Mouse (Mus musculus): Measurements from ENCODE around the gene Ncapd2. TPM values are rescaled to one million over a fixed set of nuclear protein-coding genes. Genes with fewer than 3 reads are reported as not detected.
A peak's percentile ranks its signal among the peaks of the same experiment; 100 is the strongest.

Gene Ncapd2
- total RNA-seq, 2 experiments from 2014 or later, result 31.8 to 36.1 TPM

DNA sequence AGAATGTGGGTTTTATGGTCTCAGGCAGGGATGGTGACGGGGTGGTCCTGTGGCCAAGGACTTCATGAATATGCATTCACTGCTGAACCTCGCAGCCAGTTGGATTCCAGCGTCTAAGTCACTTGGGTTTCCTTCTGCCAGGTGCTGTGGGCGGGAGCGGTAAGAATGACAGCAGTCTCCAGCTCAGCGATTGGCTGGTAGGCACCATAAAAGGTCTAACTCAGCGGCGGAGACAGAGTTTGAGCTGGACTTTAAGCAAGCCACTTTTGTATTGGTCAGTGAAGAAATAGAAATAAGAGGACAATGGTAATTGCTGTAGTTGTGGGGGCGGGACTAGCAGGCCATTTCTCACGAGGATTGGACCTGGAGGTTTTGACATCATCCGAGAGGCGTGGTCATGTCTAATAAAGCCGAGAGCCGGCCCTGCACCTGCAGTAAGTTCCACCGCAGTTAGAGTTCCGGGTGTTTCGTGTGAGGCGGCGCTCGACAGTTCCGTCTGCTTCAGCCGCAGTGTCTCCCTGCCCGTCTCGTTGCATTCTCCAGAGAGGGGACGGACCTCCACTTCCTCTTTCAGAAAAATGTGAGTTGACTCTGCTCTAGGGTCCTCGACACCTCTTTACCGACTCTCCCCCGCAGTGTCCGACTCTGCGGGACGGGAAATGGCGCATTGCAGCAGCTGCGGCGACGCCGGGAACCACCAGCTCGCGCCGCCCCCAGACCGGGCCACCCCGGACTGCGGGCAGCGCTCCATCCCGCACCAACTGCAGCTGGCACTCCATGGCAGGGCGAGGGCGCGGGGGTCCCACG, 23.9 kb upstream of the Ncapd2 start, which contains the start of gene Vamp1:
Gene Vamp1, plus strand, starts transcription at position 404 of the 807 bp plus-strand sequence.
- DNase-seq (ENCODE audit: low spot score in 2 of 2), result peak; percentile 87 to 90

DNA sequence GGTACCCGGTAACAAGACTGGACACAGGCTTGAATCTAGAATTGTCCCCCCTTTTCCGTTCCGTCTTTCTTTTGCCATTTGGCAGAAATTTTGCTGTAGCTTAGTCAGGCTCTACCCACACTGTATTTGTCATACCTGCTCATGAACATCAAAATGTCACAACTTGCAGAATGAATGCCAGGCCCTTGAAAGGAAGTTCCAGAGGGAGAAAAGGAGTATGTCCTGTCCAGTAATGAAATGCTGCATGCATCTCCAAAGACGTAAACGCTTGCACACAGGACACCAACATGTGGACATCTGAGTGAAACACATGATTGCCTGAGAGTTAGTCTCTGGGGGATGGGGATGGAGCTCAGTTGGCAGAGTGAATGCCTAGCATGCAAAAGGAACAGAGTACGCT, 22.2 kb upstream of the Ncapd2 start:
- no peak for DNase-seq (ENCODE audit: low spot score in 2 of 2)

DNA sequence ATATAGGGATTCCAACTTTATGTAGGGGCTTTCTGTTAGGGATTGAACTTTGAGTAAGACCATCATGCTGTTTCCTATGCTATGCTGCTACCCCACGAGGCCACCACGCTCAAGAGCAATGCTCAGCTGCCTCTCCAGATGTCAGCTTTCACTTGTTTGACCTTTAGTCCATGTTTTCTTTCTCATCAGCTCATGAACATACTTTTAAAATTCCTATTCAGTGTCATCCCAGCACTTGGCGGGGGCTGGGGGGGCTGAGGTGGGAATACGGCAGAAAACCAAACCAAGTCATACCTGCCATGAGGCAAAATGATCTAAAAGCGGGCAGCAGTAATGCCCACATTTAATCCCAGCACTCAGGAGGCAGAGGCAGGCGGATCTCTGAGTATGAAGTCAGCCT, 21.6 kb upstream of the Ncapd2 start:
- no peak for DNase-seq (ENCODE audit: low spot score in 2 of 2)

DNA sequence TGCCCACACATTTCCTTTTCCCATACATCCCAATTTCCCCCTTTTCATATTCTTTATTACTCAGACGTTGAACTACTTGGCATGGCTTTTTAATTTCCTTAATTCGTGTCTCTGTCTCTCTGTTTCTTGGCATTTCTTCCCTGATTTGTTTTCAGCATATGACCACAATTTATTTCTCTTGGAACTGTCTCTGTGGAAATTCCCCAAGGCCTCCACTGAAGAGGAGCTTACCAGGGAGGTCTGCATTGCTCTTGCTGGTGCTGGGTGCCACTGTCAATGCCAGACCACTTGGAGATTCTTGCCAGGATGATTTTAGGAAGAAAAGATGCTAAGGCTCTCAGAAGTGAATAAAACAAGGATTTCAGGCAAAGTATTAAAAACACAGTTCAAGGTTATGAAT, 21.1 kb upstream of the Ncapd2 start:
- no peak for DNase-seq (ENCODE audit: low spot score in 2 of 2)

DNA sequence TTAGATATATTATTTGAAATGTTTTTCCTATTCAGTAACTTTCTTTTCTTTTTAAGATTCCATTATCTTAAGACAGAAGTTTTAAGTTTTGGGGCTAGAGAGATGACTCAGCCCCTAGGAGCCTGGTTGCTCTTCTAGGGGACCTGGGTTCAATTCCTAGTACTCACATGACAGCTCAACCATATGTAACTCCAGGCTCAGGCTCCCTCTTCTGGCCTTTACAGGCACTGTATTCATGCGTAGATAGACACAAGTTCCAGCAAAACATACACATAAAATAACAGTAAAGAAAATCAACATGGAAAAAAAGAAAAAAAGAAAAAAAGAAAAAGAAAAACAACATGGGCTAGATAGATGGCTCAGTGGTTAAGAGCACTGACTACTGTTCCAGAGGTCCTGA, 18.9 kb upstream of the Ncapd2 start:
- no peak for DNase-seq (ENCODE audit: low spot score in 2 of 2)

DNA sequence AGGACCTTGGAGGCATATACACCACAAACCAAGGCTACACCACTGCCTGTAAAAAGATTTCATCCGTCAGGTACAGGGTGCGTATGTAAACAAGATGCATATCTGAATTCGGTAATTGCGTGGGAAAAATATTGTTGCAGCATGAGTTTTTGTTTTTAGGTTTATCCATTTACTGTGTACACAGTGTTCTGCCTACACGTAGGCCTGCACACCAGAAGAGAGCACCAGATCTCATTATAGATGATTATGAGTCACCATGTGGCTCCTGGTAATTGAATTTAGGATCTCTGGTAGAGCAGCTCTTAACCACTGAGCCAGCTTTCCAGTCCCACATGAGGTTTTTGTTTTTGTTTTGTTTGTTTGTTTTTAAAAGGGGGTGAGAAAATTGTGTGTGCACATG, 5.7 kb upstream of the Ncapd2 start:
- DNase-seq (ENCODE audit: low spot score in 2 of 2), result no peak

DNA sequence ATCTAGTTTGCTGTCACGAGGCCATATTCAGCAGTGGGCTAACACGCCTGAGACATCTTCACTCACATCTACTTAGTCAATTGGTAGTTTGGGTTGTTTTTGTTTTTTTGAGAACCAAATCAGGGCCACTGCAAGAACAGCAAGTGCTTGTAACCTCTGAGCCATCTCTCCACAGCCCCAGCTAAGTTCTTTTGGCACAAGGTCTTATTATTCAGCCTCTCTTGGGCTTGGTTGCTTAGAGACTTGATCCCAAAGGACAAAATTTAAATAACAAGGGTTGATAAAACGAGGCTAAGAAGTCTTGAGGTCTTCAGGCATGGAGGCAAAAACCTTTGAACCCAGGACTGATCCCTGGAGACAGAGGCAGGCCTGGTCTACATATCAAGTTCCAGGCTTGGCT, 4.8 kb upstream of the Ncapd2 start:
- DNase-seq (ENCODE audit: low spot score in 2 of 2), result no peak

DNA sequence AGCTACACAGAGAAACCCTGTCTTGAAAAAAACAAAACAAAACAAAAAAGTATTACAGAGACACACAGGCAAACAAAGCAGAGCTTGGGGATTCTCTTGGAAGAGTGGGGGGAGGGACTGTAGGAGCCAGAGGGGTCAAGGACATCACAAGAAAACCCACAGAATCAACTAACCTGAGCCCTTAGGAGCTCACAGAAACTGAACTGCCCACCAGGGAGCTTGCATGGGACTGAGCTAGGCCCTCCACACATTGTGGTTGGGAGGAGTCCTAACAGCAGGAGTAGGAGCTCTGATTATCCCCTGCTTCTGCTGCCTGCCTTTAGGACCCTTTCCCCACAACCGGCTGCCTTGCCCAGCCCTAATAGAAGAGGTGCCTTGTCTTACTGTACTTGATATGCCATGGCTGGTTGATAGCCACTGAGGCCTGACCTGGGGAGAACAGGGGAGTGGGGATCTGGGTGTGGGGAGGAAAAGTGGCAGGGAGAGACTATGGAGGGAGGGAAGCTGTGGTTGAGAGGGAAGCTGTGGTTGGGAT, 4.1 kb upstream of the Ncapd2 start:
- no peak for DNase-seq (ENCODE audit: low spot score in 2 of 2)

DNA sequence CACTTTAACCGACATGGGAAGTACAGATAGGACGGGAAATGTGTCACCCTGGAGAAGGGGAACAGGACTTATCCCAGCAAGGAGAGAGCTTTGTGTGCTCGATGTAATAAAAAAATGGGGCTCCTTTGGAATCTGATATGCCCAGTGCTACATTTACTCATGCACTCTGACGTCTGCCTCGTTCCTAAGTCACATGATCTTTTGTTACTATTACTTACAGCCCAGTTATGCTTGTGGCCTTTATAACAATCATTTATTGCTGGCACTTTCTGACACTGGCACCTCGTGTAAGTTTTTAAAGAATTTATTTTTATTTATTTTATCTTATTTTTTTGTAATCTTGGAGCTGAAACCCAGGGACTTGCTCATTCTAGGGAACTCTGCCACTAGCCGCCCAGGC, 1.9 kb upstream of the Ncapd2 start:
- DNase-seq (ENCODE audit: low spot score in 2 of 2), result no peak

DNA sequence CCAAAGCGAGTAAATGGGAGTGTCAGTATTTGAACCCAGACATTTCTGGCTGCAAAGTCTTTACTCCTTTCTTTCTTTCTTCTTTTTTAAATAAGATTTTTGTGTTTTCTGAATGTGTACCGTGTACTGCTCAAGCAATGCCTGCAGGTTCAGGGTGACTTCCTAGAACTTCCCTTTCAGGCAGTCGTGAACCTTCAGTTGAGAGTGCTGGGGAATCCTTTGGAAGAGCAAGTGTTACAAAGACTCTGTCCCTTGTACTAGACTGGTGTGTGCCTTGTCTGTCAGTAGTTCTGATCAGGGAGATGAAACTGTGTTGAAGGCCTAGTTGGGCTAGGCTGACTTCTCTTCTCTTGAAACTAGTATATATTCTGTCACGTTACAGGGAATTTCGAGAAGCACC, 1.3 kb upstream of the Ncapd2 start:
- no peak for DNase-seq (ENCODE audit: low spot score in 2 of 2)

DNA sequence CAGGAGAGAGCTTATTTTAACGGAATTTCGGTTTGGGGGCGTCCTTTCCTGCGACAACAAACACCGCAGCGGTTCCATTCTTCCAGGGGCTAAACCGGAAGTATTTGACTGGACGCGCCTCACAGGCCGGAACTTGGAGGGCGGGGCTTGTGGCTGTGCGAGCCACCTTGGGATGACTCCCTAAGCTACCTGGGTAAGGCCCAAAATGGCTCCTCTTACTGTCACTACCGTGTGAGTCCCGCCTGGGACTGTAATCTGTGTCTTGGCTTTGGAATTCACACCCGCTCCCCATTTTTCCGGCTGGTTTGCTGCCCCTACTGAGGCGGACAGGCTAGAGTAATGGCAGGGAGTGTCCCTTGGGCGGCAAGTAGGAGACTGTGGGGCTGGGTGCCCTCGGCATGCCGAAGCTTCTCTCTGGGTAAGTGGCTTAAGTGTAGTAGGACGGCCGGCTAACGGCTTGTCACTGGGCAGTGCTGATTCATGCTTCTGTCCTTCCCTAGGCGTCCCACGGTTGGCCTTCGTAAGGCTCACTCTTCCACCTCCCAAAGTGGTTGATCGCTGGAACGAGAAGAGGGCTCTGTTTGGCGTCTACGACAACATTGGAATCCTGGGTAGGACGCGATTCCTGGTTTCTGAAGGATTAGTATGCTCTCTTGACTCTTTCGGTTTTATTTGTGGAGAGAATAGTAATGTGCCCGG, 664 bp upstream of the Ncapd2 start:
- DNase-seq (ENCODE audit: low spot score in 2 of 2), result peak; percentile 87 to 89

DNA sequence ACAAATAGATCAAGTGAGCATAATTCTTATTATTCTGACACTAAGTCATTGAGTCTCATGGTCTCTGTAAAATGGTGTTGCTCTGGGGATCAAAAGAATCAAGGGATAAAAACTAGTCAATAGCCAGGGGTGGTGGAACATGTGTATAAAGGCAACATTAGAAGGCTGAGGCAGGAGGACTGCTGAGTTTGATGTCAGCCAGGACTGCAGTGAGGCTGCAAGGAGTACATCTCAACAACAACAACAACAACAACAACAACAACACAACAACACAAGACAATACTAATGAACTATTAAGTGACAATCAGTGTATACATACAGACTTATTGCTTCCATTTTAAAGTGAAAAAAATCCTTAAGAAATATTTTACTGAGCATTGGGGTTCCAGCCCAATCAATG, 685 bp downstream of the Ncapd2 start:
- no peak for DNase-seq (ENCODE audit: low spot score in 2 of 2)

DNA sequence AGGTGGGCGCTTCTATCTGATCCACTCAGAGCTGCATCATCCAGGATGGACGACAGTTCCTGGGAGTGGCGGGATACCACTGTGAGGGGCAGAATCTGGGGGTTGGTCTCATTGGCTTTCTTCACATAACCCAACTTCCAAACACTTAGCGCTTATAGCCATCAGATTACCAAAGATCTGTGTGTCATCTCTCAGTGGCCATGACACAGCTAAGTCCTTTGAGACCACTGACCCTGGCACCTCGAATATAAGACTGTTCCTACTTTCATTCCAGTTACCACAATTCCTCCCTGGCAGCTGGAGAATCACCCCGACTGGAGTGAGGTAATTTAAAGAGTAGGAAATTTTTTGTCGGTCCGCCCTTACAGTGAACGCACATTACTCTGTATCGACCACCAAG, 5.3 kb downstream of the Ncapd2 start:
- DNase-seq (ENCODE audit: low spot score in 2 of 2), result no peak

DNA sequence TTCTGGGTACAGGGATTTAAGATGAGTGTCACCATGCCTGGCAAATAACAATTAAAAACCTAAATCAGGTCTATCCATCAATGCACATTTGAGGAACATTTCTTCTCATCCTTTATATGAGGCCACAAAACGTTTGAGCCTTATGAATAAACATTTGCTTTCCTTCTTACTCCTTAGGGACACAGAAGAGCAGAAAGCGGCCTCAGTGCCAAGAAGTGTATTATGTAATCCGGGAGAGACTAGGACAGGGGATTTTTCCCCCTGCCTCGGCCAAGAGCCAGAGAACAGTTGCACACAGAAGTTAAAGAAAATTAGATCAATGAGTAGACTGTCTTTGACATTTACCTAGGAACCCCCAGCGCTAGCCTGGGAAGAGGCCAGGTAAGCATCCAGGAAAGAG, 9.4 kb downstream of the Ncapd2 start:
- no peak for DNase-seq (ENCODE audit: low spot score in 2 of 2)

DNA sequence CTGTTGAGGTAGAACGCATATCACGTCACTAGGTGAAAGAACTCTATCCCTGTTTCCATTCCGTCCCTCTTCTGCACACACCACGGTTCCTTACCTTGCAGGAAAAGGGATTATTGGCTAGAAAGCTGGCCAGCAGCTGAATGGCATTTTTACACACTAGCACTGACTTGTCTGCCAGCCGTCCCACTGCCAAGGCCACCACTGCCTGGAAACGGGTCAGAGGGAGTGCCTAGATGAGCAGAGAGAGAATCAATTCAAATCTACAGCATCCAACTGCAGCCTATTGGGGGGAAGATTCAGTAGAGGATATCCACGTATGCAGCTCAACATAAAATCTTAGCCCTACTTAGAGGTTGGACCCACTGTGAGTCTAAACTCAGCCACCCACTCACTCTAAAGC, 11.9 kb downstream of the Ncapd2 start:
- DNase-seq (ENCODE audit: low spot score in 2 of 2), result no peak

DNA sequence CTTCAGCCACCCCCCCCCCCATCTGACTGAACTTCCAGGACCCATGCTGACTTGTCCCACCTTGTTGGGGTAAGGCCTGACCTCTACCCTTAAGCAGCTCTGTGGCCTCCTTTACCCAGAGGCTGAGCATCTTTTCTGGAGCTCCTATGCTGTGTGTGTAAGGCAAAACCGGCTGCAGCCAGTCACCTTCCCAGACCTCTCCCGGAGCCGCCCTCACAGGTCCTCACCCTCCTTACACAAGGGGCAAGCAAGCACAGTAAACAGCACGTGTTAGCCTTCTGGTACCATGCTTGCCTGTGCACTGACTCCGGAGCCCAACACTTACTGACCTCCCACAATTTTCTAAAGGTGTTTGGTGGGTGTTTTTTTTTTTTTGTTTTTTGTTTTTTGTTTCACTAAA, 16.0 kb downstream of the Ncapd2 start:
- DNase-seq (ENCODE audit: low spot score in 2 of 2), result no peak

DNA sequence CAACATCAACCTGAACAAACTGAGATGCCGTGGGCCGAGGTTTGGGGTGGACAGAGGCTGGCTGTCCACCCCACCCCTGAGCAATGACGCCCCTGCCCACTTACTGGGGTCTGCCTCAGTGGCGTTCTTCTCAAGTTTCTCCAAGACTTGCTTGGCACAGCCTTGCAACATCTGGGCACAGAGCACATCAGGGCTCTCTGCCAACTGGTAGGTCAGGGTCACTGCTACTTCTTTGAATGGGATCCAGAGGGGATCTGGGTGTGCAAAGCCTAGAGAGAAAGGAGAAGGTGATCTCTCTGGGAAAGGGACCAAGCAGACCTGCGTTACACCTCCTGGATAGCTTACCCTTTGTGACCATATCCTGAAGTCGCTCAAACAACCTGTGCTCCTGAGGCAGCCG, 18.2 kb downstream of the Ncapd2 start:
- DNase-seq (ENCODE audit: low spot score in 2 of 2), result no peak

DNA sequence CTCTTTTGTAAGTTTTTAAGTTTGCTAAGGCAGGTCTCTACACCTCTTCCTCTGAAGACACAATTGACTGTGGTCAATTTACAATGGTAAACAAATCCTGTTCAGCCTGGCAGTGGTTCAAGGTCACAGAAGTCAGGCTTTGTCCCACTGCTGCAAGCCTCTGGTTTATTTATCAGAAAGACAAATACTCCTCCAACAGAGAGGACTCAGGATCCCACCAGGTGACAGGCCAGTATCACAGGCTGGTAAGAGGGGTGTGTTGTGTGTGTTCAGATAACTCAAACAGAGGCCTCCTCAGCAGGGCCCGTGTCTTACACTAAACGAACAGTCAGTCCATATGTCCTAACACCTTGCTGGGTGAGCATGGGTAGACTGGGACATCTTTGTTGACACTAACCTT, 19.0 kb downstream of the Ncapd2 start:
- DNase-seq (ENCODE audit: low spot score in 2 of 2), result no peak

DNA sequence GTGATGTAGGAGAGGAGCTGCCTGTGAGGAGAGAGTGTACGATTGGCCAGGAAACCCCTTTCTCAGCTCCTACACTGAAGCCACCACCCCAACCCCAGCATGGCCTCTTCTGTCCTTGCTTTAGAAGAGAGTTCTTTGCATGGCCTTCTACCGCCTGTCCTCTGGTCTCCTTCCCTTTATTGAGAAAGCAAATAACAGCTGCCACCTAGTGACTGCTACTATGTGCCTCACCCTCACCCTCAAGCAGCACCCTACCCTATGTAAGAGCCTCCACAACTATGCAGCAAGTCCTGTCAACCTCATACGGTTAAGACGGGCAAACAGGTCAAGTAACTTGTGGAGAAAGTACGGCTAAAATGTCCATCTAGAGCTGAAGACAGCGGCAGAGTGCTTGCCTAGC, 21.3 kb downstream of the Ncapd2 start:
- DNase-seq (ENCODE audit: low spot score in 2 of 2), result no peak

DNA sequence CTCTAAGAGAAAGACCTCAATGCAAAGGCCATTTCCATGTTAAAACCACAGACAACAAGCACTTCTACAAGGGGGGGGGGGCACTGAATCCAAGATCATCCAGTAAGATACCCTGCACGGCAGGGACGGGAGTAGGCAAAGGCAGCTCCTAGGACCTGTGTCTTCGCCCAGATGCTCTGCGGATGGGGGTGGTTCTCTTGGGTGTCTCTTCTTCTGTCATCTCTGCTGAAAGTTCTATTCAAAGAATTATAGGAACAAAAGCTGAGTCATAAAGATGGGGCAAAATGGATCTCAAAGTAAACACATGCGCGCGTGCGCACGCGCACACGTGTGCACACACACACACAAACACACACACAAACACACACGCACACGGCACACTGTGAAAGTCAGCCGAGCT, 23.4 kb downstream of the Ncapd2 start:
- DNase-seq (ENCODE audit: low spot score in 2 of 2), result no peak

DNA sequence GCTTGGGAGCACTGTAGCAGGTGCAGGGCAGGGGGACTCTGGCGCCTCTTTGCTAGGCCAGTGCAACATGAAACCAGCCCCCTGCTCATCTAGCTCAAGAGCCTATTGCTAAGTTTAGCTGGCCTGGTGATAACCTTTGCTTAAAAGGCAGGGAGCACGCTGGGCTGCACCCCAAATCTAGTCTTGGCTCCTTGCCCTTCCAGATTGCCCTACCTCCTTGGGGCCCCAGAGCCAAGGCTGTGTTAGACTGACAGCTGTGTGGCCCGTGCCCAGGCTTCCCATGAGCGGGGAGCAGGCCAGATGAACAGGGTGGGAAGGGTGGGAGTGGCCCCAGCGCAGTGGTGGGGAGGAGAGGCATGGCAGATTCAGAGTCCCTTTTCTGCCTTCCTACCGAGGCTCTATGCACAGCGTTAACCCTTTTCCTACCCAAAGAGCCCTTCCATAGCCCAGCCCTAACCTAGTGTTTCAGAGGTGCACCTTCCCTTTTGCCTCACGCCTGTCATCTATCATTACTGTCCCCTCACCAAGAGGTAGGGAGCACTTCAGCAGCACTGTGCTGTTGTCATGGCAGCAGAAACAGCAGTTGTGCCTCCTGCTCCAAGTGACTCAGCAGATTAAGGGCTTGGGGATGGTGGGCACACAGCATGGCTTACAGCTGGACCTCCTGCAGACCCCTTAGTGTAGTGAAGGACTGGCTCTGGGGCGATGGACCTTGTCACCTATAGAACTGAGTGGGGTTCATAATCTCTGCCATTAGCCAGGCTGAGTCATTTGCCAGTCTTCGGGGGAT, 24.4 kb downstream of the Ncapd2 start:
- DNase-seq (ENCODE audit: low spot score in 2 of 2), result peak; percentile 35 to 37

Measured in layer of hippocampus, postnatal 10 days (tissue).